8 mouse cellular contexts compared by ENCODE assay signal in the genomic region with DNA sequence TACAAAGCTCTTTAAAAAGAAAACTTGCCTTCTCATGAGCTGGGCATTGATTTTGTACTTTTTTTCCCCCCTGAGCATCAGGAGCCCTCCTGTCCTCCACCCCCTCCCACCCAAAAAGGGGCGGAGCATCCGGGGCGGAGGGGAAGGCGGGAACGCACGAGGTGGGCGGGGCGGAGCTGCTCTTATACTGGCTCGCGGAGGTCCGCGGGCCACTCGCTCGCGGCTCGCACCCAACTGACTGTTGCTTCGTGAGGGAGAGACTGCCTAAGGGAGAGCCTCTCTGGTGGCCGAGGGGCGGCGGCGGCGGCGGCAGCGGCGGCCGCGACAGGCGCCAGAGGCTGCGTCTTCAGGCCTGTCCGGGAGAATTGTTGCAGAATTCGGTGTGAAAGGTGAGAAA. TPM values are rescaled to one million over a fixed set of nuclear protein-coding genes. Genes with fewer than 3 reads are reported as not detected.
DNase-seq lines count a peak whose midpoint lies in the region; ATAC-seq and TF ChIP-seq lines count a peak whose summit lies in the region.

Gene Mum1l1 (plus strand): TSS at position 214 of the 397 bp plus-strand sequence.

- no peak for TF ChIP-seq POLR2A in heart, adult 2 months (IDR thresholded peaks at IDR 0.05; ENCODE audit: insufficient read depth, low read depth, low read length)

- H3K27ac ChIP-seq in embryonic facial prominence, embryonic 11.5 days (replicated peaks; ENCODE audit: low read depth, low read length): no peak within 1 kb of the TSS
- H3K27ac ChIP-seq in heart, adult 2 months: no peak within 1 kb of the TSS
- no peak within 1 kb of the TSS for H3K27ac ChIP-seq in liver, embryonic 14.5 days
- H3K27ac ChIP-seq in neural tube, embryonic 12.5 days: no peak within 1 kb of the TSS

- no peak for TF ChIP-seq EP300 in heart, adult 2 months (IDR thresholded peaks at IDR 0.05; ENCODE audit: insufficient read depth, low read depth, low read length)
- TF ChIP-seq EP300 in liver, embryonic 14.5 days (IDR thresholded peaks at IDR 0.05; ENCODE audit: low read depth): no peak

- no peak for TF ChIP-seq CTCF in heart, adult 2 months (IDR thresholded peaks at IDR 0.05)
- TF ChIP-seq CTCF in liver, embryonic 14.5 days (IDR thresholded peaks at IDR 0.05; ENCODE audit: low read depth): no peak

- WGBS in embryonic facial prominence, embryonic 11.5 days: 23% methylated on average over 27 of the region's 31 CpGs
- WGBS in heart, adult 2 months: 17% methylated on average over 31 of the region's 31 CpGs
- 16% methylated on average over 28 of the region's 31 CpGs for WGBS in liver, embryonic 14.5 days (ENCODE audit: insufficient replicate concordance)
- 16% methylated on average over 31 of the region's 31 CpGs for WGBS in neural tube, embryonic 12.5 days

- peak; percentile 93 for ATAC-seq in embryonic facial prominence, embryonic 11.5 days (replicated peaks; ENCODE audit: insufficient number of reproducible peaks, low FRiP score, low TSS enrichment, low read depth)
- ATAC-seq in liver, embryonic 14.5 days (ENCODE audit: insufficient read depth): peak; percentile 87
- ATAC-seq in neural tube, embryonic 12.5 days (ENCODE audit: low FRiP score, low read depth): peak; percentile 95

- peak; percentile 14 to 30 for DNase-seq in left cerebral cortex, postnatal 36 days (ENCODE audit: low spot score in 2 of 2)
- DNase-seq in left cerebral cortex, adult 9 months (ENCODE audit: low spot score in 2 of 2): no peak
- peak; percentile 78 for DNase-seq in embryonic facial prominence, embryonic 11.5 days (ENCODE audit: low spot score)
- peak; percentile 74 to 76 for DNase-seq in heart, adult 2 months
- DNase-seq in kidney, adult 18-20 months: peak; percentile 42
- peak in 2 of 3 experiments; percentile 26 to 33 for DNase-seq in liver, embryonic 14.5 days (ENCODE audit: low read depth in 3 of 3, low spot score in 3 of 3)
- peak; percentile 2 to 9 for DNase-seq in thymus, adult 18-20 months

- intact Hi-C loops in left cerebral cortex, postnatal 36 days (cut with DNase I): no loop called here
- intact Hi-C loops in heart, adult 2 months (cut with DNase I): no loop called here

- H3K9me3 ChIP-seq in embryonic facial prominence, embryonic 11.5 days (replicated peaks; ENCODE audit: control insufficient read depth, low read length): no peaks in the 10 kb centered on the region
- H3K9me3 ChIP-seq in liver, embryonic 14.5 days (ENCODE audit: control insufficient read depth, low read length): no peaks in the 10 kb centered on the region
- H3K9me3 ChIP-seq in neural tube, embryonic 12.5 days: no peaks in the 10 kb centered on the region

- H3K79me2 ChIP-seq in heart, adult 2 months (replicated peaks; ENCODE audit: control insufficient read depth, insufficient read depth, low read length): no peaks in the 10 kb centered on the region

- no peaks in the 10 kb centered on the region for H3K27me3 ChIP-seq in embryonic facial prominence, embryonic 11.5 days (ENCODE audit: control insufficient read depth, insufficient read depth, low read length)
- H3K27me3 ChIP-seq in heart, adult 2 months (ENCODE audit: control insufficient read depth, insufficient read depth, low read length): no peaks in the 10 kb centered on the region
- H3K27me3 ChIP-seq in liver, embryonic 14.5 days (ENCODE audit: control insufficient read depth, insufficient read depth, low read length): no peaks in the 10 kb centered on the region
- H3K27me3 ChIP-seq in neural tube, embryonic 12.5 days (replicated peaks): no peaks in the 10 kb centered on the region; the same call in 1 of the 2 replicates

- H3K9ac ChIP-seq in embryonic facial prominence, embryonic 11.5 days (replicated peaks; ENCODE audit: low read length): peak within 1 kb of the TSS; percentile 26; the same call in 1 of the 2 replicates
- H3K9ac ChIP-seq in heart, adult 2 months (ENCODE audit: low read depth, low read length): peak within 1 kb of the TSS; percentile 63
- peak within 1 kb of the TSS; percentile 27 for H3K9ac ChIP-seq in liver, embryonic 14.5 days (replicated peaks)
- H3K9ac ChIP-seq in neural tube, embryonic 12.5 days: no peak within 1 kb of the TSS

- H3K4me3 ChIP-seq in embryonic facial prominence, embryonic 11.5 days (ENCODE audit: low read depth, low read length): peak within 1 kb of the TSS; percentile 40
- peak within 1 kb of the TSS; percentile 44 for H3K4me3 ChIP-seq in heart, adult 2 months
- peak within 1 kb of the TSS; percentile 43 to 44 for H3K4me3 ChIP-seq in liver, embryonic 14.5 days (ENCODE audit: insufficient read depth in 1 of 2, low read depth in 2 of 2, low read length in 2 of 2)
- H3K4me3 ChIP-seq in neural tube, embryonic 12.5 days: peak within 1 kb of the TSS; percentile 37

- no peaks in the 10 kb centered on the region for H3K4me1 ChIP-seq in embryonic facial prominence, embryonic 11.5 days (ENCODE audit: control insufficient read depth, insufficient read depth, low read length)
- no peaks in the 10 kb centered on the region for H3K4me1 ChIP-seq in heart, adult 2 months (ENCODE audit: control insufficient read depth, insufficient read depth, low read length)
- H3K4me1 ChIP-seq in liver, embryonic 14.5 days (replicated peaks; ENCODE audit: control insufficient read depth in 2 of 2, insufficient read depth in 2 of 2, low read length in 1 of 2): no peaks in the 10 kb centered on the region
- no peaks in the 10 kb centered on the region for H3K4me1 ChIP-seq in neural tube, embryonic 12.5 days

- no peaks in the 10 kb centered on the region for H3K36me3 ChIP-seq in embryonic facial prominence, embryonic 11.5 days (replicated peaks; ENCODE audit: control insufficient read depth, insufficient read depth, low read depth, low read length)
- no peaks in the 10 kb centered on the region for H3K36me3 ChIP-seq in heart, adult 2 months (ENCODE audit: control insufficient read depth, insufficient read depth, low read length)
- no peaks in the 10 kb centered on the region for H3K36me3 ChIP-seq in liver, embryonic 14.5 days (replicated peaks; ENCODE audit: control insufficient read depth, insufficient read depth, low read depth)
- H3K36me3 ChIP-seq in neural tube, embryonic 12.5 days: no peaks in the 10 kb centered on the region

- peak within 1 kb of the TSS; percentile 44 for H3K4me2 ChIP-seq in embryonic facial prominence, embryonic 11.5 days (ENCODE audit: low read depth, low read length)
- H3K4me2 ChIP-seq in liver, embryonic 14.5 days (ENCODE audit: low read depth): peak within 1 kb of the TSS; percentile 67
- H3K4me2 ChIP-seq in neural tube, embryonic 12.5 days (replicated peaks): peak within 1 kb of the TSS; percentile 61

RNA-seq across cellular contexts. Expression of gene Mum1l1, which starts in this region (rescaled TPM):
- total RNA-seq in left cerebral cortex, postnatal 36 days (2021): 1 to 10 TPM; 2.5 to 2.7 TPM
- polyA plus RNA-seq in embryonic facial prominence, embryonic 11.5 days (2014; fragmentation: Nextera tagmentation; extraction: Ambion mirVana): 29.9 and 32.8 TPM in 2 replicates
- total RNA-seq in heart, adult 2 months (2021): 1 to 10 TPM; 2.2 to 2.9 TPM
- polyA plus RNA-seq in heart, adult 2 months (2012; rRNA removed): 0.86 and 1.5 TPM in 2 replicates
- 0.22 and 0.42 TPM in 2 replicates for polyA plus RNA-seq in liver, embryonic 14.5 days (2012; rRNA removed)
- 1.4 and 1.6 TPM in 2 replicates for polyA plus RNA-seq in liver, embryonic 14.5 days (2014; fragmentation: Nextera tagmentation; extraction: Ambion mirVana)
- polyA plus RNA-seq in neural tube, embryonic 12.5 days (2016; fragmentation: Nextera tagmentation; extraction: Ambion mirVana): 11.2 and 13.0 TPM in 2 replicates

Comparison
In these comparisons a context has a peak if more than half of its experiments do, and no peak if none do; other contexts are left out.
1. DNase-seq: peak in left cerebral cortex, postnatal 36 days (2 of 2), embryonic facial prominence, embryonic 11.5 days (single experiment), heart, adult 2 months (2 of 2), kidney, adult 18-20 months (single experiment), liver, embryonic 14.5 days (2 of 3) and thymus, adult 18-20 months (2 of 2); none in left cerebral cortex, adult 9 months (0 of 2).
2. Peak in every context shown above with its lines, with median percentiles within 50 percentile points of each other: ATAC-seq, H3K4me2 ChIP-seq and H3K4me3 ChIP-seq.